Mouse (Mus musculus) olfactory bulb, adult 2 months (tissue): ENCODE measurements around the gene Ip6k3. TPM values are rescaled to one million over a fixed set of nuclear protein-coding genes. Genes with fewer than 3 reads are reported as not detected.

Experiments
- H3K27ac ChIP-seq: fragments of 200-500 bp; 2 replicates; pipeline ENCODE4 v1.5.1; 2012; ENCODE audit warnings: low read depth, low read length; ENCODE audit not compliant: insufficient read depth
- H3K4me1 ChIP-seq: fragments of 200-500 bp; 2 replicates; pipeline ENCODE4 v1.6.1; 2012; ENCODE audit warnings: low read length; ENCODE audit not compliant: control insufficient read depth, insufficient read depth
- H3K4me3 ChIP-seq: fragments of 200-500 bp; 2 replicates; pipeline ENCODE4 v1.5.1; 2012; ENCODE audit warnings: mild to moderate bottlenecking, low read depth, low read length, moderate library complexity; ENCODE audit not compliant: insufficient read depth
- CTCF ChIP-seq: fragments of 200-500 bp; IDR thresholded peaks from 2 replicates; pipeline ENCODE4 v1.5.1; 2012; ENCODE audit warnings: low read depth, mild to moderate bottlenecking, low read length, moderate library complexity; ENCODE audit not compliant: insufficient read depth
- POLR2A ChIP-seq: fragments of 200-500 bp; IDR thresholded peaks from 2 replicates; pipeline ENCODE4 v1.6.1; 2012; ENCODE audit warnings: mild to moderate bottlenecking, low read depth, low read length, moderate library complexity; ENCODE audit not compliant: insufficient read depth
- WGBS: fragments of 180-500 bp; shearing (Covaris S2); methylation state at CpG from one replicate; pipeline ENCODE4 v1.1.7; 2018; 5-methylcytosine and 5-hydroxymethylcytosine counted together
- polyA plus RNA-seq: library from polyadenylated mRNA; stranded (reverse); fragments of >200 nt; gene quantifications from 2 replicates; pipeline ENCODE4 v1.2.4, GENCODE M21; 2012; ENCODE audit warnings: low replicate concordance; ENCODE audit not compliant: missing spikeins, insufficient read depth, insufficient read length

The Ip6k3 gene
- polyA plus RNA-seq, 1 experiment = not detected

DNA sequence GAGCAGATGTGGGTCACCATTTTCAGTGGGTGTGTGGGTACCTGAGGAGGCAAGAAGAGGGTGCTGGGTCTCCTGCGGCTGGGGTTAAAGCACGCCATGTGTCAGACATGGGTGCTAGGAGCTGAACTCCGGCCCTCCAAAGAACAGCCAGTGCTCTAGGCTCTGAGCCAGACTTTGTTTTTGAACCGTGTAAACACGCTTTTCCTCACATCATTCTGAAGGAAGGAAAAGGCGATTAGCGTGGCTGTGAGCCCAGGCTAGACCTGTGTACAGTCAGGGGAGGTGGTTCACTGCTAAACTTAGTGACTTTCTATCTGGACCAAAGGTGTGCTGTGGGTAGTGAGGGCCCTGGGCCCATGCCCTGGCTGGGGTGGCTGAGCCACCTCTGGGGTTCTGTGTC, 57.5 kb downstream of the Ip6k3 start:
- H3K4me1 ChIP-seq = no peaks in the 10 kb centered on the region
- H3K4me3 ChIP-seq = no peak overlapping the region
- TF ChIP-seq POLR2A = no peak
- no peak for TF ChIP-seq CTCF
- WGBS = 75% methylated on average over 7 of the region's 7 CpGs
- no peak overlapping the region for H3K27ac ChIP-seq

DNA sequence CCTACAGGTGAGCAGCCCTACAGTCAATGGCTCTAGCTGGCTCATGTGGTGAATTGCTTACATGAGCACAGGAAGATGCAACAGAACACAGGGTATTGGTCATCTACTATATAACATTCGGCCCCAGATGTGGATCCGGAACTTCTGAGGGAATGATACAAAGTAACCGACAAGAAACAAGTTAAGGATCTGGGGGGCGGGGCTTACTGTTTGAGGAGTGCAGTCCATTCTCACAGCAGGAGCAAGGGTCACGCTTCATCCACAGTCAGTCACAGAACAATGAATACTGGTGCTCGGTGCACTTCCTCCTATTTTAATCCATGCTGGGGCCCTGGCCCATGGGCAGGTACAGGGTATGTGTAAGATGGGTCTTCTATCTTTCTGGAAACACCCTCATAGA, 59.7 kb downstream of the Ip6k3 start:
- TF ChIP-seq POLR2A = no peak
- no peak for TF ChIP-seq CTCF
- 77% methylated on average over 6 of the region's 6 CpGs for WGBS
- H3K4me1 ChIP-seq = peaks cover 5% of the 10 kb centered on the region
- no peak overlapping the region for H3K27ac ChIP-seq
- H3K4me3 ChIP-seq = no peak overlapping the region

GRCm38 (mm10) chr17:27106745-27107144, 60.9 kb downstream of the Ip6k3 start:
- no peak overlapping the region for H3K27ac ChIP-seq
- peaks cover 15% of the 10 kb centered on the region for H3K4me1 ChIP-seq
- no peak overlapping the region for H3K4me3 ChIP-seq
- no peak for TF ChIP-seq POLR2A
- TF ChIP-seq CTCF = no peak
- WGBS = 87% methylated on average over 9 of the region's 9 CpGs

DNA sequence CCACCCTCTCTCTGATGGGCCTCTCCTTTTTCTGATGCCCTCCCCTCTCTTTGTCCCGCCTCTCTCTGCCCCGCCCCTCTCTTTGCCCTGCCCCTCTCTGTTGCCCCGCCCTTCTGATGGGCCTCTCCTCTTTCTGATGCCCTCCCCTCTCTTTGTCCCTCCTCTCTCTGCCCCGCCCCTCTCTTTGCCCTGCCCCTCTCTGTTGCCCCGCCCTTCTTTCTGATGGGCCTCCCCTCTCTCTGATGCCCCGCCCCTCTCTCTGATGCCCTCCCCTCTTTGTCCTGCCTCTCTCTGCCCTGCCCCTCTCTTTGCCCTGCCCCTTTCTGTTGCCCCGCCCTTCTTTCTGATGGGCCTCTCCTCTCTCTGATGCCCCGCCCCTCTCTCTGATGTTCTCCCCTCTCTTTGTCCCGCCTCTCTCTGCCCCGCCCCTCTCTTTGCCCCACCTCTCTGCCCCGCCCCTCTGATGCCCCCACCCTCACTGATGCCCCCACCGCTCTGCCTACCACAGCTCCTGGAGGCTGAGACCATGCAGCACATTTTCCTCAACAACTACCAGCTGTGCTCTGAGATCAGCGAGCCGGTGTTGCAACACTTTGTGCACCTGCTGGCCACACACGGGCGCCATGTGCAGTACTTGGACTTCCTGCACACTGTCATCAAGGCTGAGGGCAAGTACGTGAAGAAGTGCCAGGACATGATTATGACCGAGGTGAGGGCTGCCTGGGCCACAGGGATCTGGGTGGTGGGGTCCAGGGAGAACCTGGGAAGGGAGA, 61.7 kb downstream of the Ip6k3 start:
- no peak for TF ChIP-seq POLR2A
- WGBS = 79% methylated on average over 14 of the region's 18 CpGs
- H3K4me1 ChIP-seq = peaks cover 22% of the 10 kb centered on the region
- H3K27ac ChIP-seq = no peak overlapping the region
- no peak overlapping the region for H3K4me3 ChIP-seq

DNA sequence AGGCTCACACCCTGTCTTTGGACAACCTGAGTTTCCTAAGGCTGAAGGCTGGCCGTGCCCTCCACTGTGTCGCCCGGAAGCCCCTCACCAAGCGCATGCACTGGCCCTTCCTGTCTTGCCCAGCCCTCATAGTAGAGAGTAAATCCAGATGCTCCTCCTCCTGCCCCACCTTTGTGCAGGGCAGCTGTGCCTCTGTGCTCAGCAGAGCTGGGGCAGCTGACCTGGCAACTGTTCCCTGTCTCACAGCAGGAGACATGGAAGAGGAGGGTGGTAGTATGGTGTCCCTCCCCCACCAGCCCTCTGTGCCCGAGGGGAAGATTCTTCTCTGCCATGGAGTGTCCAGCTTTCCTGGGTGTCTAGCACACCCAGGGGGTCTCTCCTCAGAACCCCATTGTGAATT, 65.9 kb downstream of the Ip6k3 start:
- Histone ChIP-seq H3K4me3 (no peak overlapping the region), H3K27ac (no peak overlapping the region), H3K4me1 (peaks cover 22% of the 10 kb centered on the region)
- no peak for TF ChIP-seq POLR2A
- no peak for TF ChIP-seq CTCF
- WGBS = 77% methylated on average over 5 of the region's 5 CpGs

DNA sequence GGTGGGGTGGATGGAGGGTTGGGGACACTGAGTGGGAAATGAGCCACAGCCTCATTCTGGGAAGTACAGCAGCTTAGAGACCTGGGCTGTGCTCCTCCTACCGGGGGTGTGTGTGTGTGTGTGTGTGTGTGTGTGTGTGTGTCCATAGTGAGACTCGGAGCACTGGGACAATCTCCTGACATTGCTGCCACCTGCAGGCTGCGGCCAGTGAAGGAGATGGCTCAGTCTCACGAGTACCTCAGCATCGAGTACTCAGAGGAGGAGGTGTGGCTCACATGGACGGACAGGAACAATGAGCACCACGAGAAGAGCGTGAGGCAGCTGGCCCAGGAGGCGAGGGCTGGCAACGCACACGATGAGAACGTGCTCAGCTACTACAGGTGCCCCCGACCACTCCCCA, 71.9 kb downstream of the Ip6k3 start:
- WGBS = 14% methylated on average over 13 of the region's 13 CpGs
- Histone ChIP-seq H3K4me1 (peaks cover 9% of the 10 kb centered on the region), H3K27ac (no peak overlapping the region), H3K4me3 (no peak overlapping the region)
- TF ChIP-seq CTCF = no peak
- no peak for TF ChIP-seq POLR2A

Other genes starting within 250 kb of the Ip6k3 start
- gene Phf1, start 234.7 kb downstream of the Ip6k3 start, polyA plus RNA-seq = not detected in 2 replicates
- gene Cuta, start 228.2 kb downstream of the Ip6k3 start, polyA plus RNA-seq = not detected in 2 replicates
- 50.4 and 503 TPM in 2 replicates for gene Syngap1, start 226.5 kb downstream of the Ip6k3 start, polyA plus RNA-seq
- gene Zbtb9, start 194.6 kb downstream of the Ip6k3 start, polyA plus RNA-seq = 109 TPM in 1 of 2 replicates, not detected in the other
- gene Bak1, start 138.8 kb downstream of the Ip6k3 start, polyA plus RNA-seq = not detected in 2 replicates
- not detected in 2 replicates for gene Itpr3, start 110.5 kb downstream of the Ip6k3 start, polyA plus RNA-seq
- gene Uqcc2, start 33.9 kb downstream of the Ip6k3 start, polyA plus RNA-seq = not detected in 2 replicates
- not detected in 2 replicates for gene Lemd2, start 36.7 kb upstream of the Ip6k3 start, polyA plus RNA-seq